Mouse (Mus musculus) hindbrain, embryonic 12.5 days (tissue): ENCODE results near the gene Ush2a. TPM values are rescaled to one million over a fixed set of nuclear protein-coding genes. Genes with fewer than 3 reads are reported as not detected.

ENCODE experiments used
- ATAC-seq: fragments of 200-750 bp; cut with Nextera tagmentation; 2 replicates; pipeline ENCODE4 v1.8.0; 2017; ENCODE audit warnings: moderate TSS enrichment; ENCODE audit not compliant: low FRiP score
- H3K27ac ChIP-seq: fragments of 300-500 bp; sonication (generic); 2 replicates; pipeline ENCODE4 v1.5.1; 2016; ENCODE audit warnings: mild to moderate bottlenecking
- H3K27me3 ChIP-seq: fragments of 300-500 bp; sonication (generic); 2 replicates; pipeline ENCODE4 v1.6.1; 2016; ENCODE audit warnings: mild to moderate bottlenecking
- H3K36me3 ChIP-seq: fragments of 300-500 bp; sonication (generic); 2 replicates; pipeline ENCODE4 v1.6.1; 2016; ENCODE audit warnings: mild to moderate bottlenecking
- H3K4me1 ChIP-seq: fragments of 300-500 bp; sonication (generic); 2 replicates; pipeline ENCODE4 v1.6.1; 2016
- H3K4me2 ChIP-seq: fragments of 300-500 bp; sonication (generic); replicated peaks from 2 replicates; pipeline ENCODE4 v1.6.1; 2016; ENCODE audit warnings: mild to moderate bottlenecking
- H3K4me3 ChIP-seq: fragments of 300-500 bp; sonication (generic); 2 replicates; pipeline ENCODE4 v1.5.1; 2016; ENCODE audit warnings: mild to moderate bottlenecking
- H3K9ac ChIP-seq: fragments of 300-500 bp; sonication (generic); 2 replicates; pipeline ENCODE4 v1.6.1; 2016; ENCODE audit warnings: mild to moderate bottlenecking, moderate library complexity
- H3K9me3 ChIP-seq: fragments of 300-500 bp; sonication (generic); replicated peaks from 2 replicates; pipeline ENCODE4 v1.6.1; 2016; ENCODE audit warnings: mild to moderate bottlenecking
- WGBS: fragments of 180-500 bp; shearing (Covaris S2); methylation state at CpG from one replicate; pipeline ENCODE4 v1.1.7; 2016; 5-methylcytosine and 5-hydroxymethylcytosine counted together
- polyA plus RNA-seq: library from polyadenylated mRNA; unstranded; fragments of >200 nt; fragmentation: Nextera tagmentation; extraction: Ambion mirVana; gene quantifications from 2 replicates; pipeline ENCODE4 v1.2.1, GENCODE M21; 2016

Ush2a gene
- polyA plus RNA-seq, 1 experiment from 2014 or later: 0.36 TPM

DNA sequence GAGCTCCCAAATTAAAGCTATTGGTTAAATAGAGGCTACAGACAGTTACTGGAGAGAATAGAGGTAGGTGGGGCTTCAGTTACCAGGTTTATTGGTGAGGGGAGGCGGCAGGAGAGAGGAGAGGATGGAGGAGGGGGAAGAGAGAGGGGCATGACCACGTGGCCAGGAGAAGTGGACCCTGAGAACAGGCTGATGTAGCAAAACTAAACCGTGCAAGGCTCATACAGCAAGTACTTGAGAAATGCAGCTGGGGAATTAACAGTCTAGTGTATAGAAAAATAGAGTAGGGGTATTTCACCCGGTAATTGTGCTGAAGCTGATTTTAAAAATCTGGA, 751.7 kb downstream of the Ush2a start:
- Histone ChIP-seq H3K4me3 (no peak overlapping the region), H3K4me2 (peak overlapping the region; percentile 11; the same call in 1 of the 2 replicates), H3K27me3 (peaks cover 17% of the 10 kb centered on the region), H3K27ac (no peak overlapping the region), H3K36me3 (no peaks in the 10 kb centered on the region), H3K9ac (no peak overlapping the region), H3K9me3 (no peaks in the 10 kb centered on the region), H3K4me1 (peaks cover 14% of the 10 kb centered on the region)
- no peak for ATAC-seq
- 6% methylated on average over 4 of the region's 4 CpGs for WGBS
